Mouse (Mus musculus): ENCODE results near the gene Lrrc20. TPM values are rescaled to one million over a fixed set of nuclear protein-coding genes. Genes with fewer than 3 reads are reported as not detected.
A peak's percentile ranks its signal among the peaks of the same experiment; 100 is the strongest.

Gene Lrrc20
- polyA plus RNA-seq (2016; fragmentation: Nextera tagmentation; extraction: Ambion mirVana): 9.1 and 10.2 TPM in 2 replicates

- Histone ChIP-seq H3K9ac (peak within 1 kb of the TSS; percentile 80), H3K9me3 (replicated peaks) (no peaks in the 10 kb centered on the region), H3K36me3 (no peaks in the 10 kb centered on the region), H3K4me2 (peak within 1 kb of the TSS; percentile 99), H3K4me1 (peaks cover 37% of the 10 kb centered on the region), H3K27me3 (replicated peaks) (no peaks in the 10 kb centered on the region), H3K4me3 (peak within 1 kb of the TSS; percentile 75), H3K27ac (peak within 1 kb of the TSS; percentile 93)
- peak; percentile 97 for ATAC-seq
- under 1% methylated on average over 70 of the region's 70 CpGs for WGBS (ENCODE audit: insufficient replicate concordance)
Observed at GRCm38 (mm10) chr10:61475594-61476439, at the start of gene Lrrc20. Lrrc20 (plus strand) TSS chr10:61475801.

GRCm38 (mm10) chr10:61426251-61426757 is 49.3 kb upstream of the Lrrc20 start:
- peak; percentile 39 for ATAC-seq
- Histone ChIP-seq H3K9ac (no peak overlapping the region), H3K27ac (peak overlapping the region; percentile 28), H3K4me1 (peaks cover 22% of the 10 kb centered on the region), H3K27me3 (replicated peaks) (peaks cover 10% of the 10 kb centered on the region), H3K9me3 (replicated peaks) (no peaks in the 10 kb centered on the region), H3K4me3 (no peak overlapping the region), H3K4me2 (no peak overlapping the region), H3K36me3 (peaks cover 24% of the 10 kb centered on the region)
- 39% methylated on average over 2 of the region's 2 CpGs for WGBS (ENCODE audit: insufficient replicate concordance)

- Histone ChIP-seq H3K36me3 (peaks cover 41% of the 10 kb centered on the region), H3K27me3 (replicated peaks) (peaks cover 7% of the 10 kb centered on the region; the same call in 1 of the 2 replicates), H3K9ac (no peak overlapping the region), H3K4me1 (peaks cover 22% of the 10 kb centered on the region), H3K4me2 (no peak overlapping the region), H3K4me3 (no peak overlapping the region), H3K9me3 (replicated peaks) (no peaks in the 10 kb centered on the region), H3K27ac (no peak overlapping the region)
- WGBS (ENCODE audit: insufficient replicate concordance): 81% methylated on average over 6 of the region's 6 CpGs
- no peak for ATAC-seq
Observed at GRCm38 (mm10) chr10:61427951-61428350, 47.6 kb upstream of the Lrrc20 start.

GRCm38 (mm10) chr10:61428416-61428815 is 47.2 kb upstream of the Lrrc20 start:
- 0 out of 2 replicates have a peak, but pooled peaks cover 3% of the 10 kb centered on the region for H3K27me3 ChIP-seq (replicated peaks)
- H3K27ac ChIP-seq: no peak overlapping the region

GRCm38 (mm10) chr10:61429043-61429442 is 46.6 kb upstream of the Lrrc20 start:
- Histone ChIP-seq H3K9me3 (replicated peaks) (no peaks in the 10 kb centered on the region), H3K4me3 (no peak overlapping the region), H3K27me3 (replicated peaks) (no peaks in the 10 kb centered on the region), H3K27ac (no peak overlapping the region), H3K4me1 (peaks cover 15% of the 10 kb centered on the region), H3K9ac (no peak overlapping the region), H3K4me2 (no peak overlapping the region), H3K36me3 (peaks cover 52% of the 10 kb centered on the region)
- WGBS (ENCODE audit: insufficient replicate concordance): 87% methylated on average over 5 of the region's 5 CpGs
- no peak for ATAC-seq

More at GRCm38 (mm10) chr10:61428416-61428815, 47.2 kb upstream of the Lrrc20 start:
- Histone ChIP-seq H3K9me3 (replicated peaks) (no peaks in the 10 kb centered on the region), H3K4me1 (peaks cover 19% of the 10 kb centered on the region), H3K9ac (no peak overlapping the region), H3K4me3 (no peak overlapping the region), H3K36me3 (peaks cover 45% of the 10 kb centered on the region), H3K4me2 (no peak overlapping the region)
- WGBS (ENCODE audit: insufficient replicate concordance): 57% methylated on average over 4 of the region's 4 CpGs
- ATAC-seq: no peak

- Histone ChIP-seq H3K36me3 (peaks cover 74% of the 10 kb centered on the region), H3K4me3 (no peak overlapping the region), H3K27ac (no peak overlapping the region), H3K4me1 (no peaks in the 10 kb centered on the region), H3K9ac (no peak overlapping the region), H3K27me3 (replicated peaks) (no peaks in the 10 kb centered on the region), H3K4me2 (no peak overlapping the region), H3K9me3 (replicated peaks) (no peaks in the 10 kb centered on the region)
- ATAC-seq: no peak
- 89% methylated on average over 9 of the region's 9 CpGs for WGBS (ENCODE audit: insufficient replicate concordance)
Observed at GRCm38 (mm10) chr10:61431375-61431774, 44.2 kb upstream of the Lrrc20 start.

GRCm38 (mm10) chr10:61440202-61440800 is 35.3 kb upstream of the Lrrc20 start:
- H3K4me2 ChIP-seq: no peak overlapping the region
- H3K9me3 ChIP-seq (replicated peaks): no peaks in the 10 kb centered on the region
- H3K27ac ChIP-seq: no peak overlapping the region
- peaks cover 35% of the 10 kb centered on the region for H3K4me1 ChIP-seq
- H3K27me3 ChIP-seq (replicated peaks): no peaks in the 10 kb centered on the region
- no peak overlapping the region for H3K4me3 ChIP-seq
- WGBS (ENCODE audit: insufficient replicate concordance): 81% methylated on average over 7 of the region's 7 CpGs
- H3K36me3 ChIP-seq: peaks cover 71% of the 10 kb centered on the region
- no peak overlapping the region for H3K9ac ChIP-seq
- no peak for ATAC-seq

- no peak overlapping the region for H3K4me3 ChIP-seq
- 0 out of 2 replicates have a peak overlapping the region, but pooled peaks have one; percentile 20 for H3K27ac ChIP-seq
- no peak overlapping the region for H3K9ac ChIP-seq
- WGBS (ENCODE audit: insufficient replicate concordance): 61% methylated on average over 6 of the region's 6 CpGs
- no peaks in the 10 kb centered on the region for H3K9me3 ChIP-seq (replicated peaks)
- no peaks in the 10 kb centered on the region for H3K27me3 ChIP-seq (replicated peaks)
- peaks cover 67% of the 10 kb centered on the region for H3K4me1 ChIP-seq
- H3K4me2 ChIP-seq: no peak overlapping the region
- peaks cover 85% of the 10 kb centered on the region for H3K36me3 ChIP-seq
- no peak for ATAC-seq
Observed at GRCm38 (mm10) chr10:61443456-61443855, 32.1 kb upstream of the Lrrc20 start.

GRCm38 (mm10) chr10:61443876-61444275 is 31.7 kb upstream of the Lrrc20 start:
- no peak overlapping the region for H3K9ac ChIP-seq
- H3K27me3 ChIP-seq (replicated peaks): no peaks in the 10 kb centered on the region
- H3K27ac ChIP-seq: 0 out of 2 replicates have a peak overlapping the region, but pooled peaks have one; percentile 20
- 69% methylated on average over 1 of the region's 1 CpGs for WGBS (ENCODE audit: insufficient replicate concordance)
- H3K4me3 ChIP-seq: no peak overlapping the region
- no peak overlapping the region for H3K4me2 ChIP-seq
- peaks cover 85% of the 10 kb centered on the region for H3K36me3 ChIP-seq
- H3K9me3 ChIP-seq (replicated peaks): no peaks in the 10 kb centered on the region
- no peak for ATAC-seq
- H3K4me1 ChIP-seq: peaks cover 71% of the 10 kb centered on the region

- H3K27me3 ChIP-seq (replicated peaks): no peaks in the 10 kb centered on the region
- 82% methylated on average over 3 of the region's 3 CpGs for WGBS (ENCODE audit: insufficient replicate concordance)
- no peak for ATAC-seq
- H3K9ac ChIP-seq: 0 out of 2 replicates have a peak overlapping the region, but pooled peaks have one; percentile 22
- no peaks in the 10 kb centered on the region for H3K9me3 ChIP-seq (replicated peaks)
- peaks cover 83% of the 10 kb centered on the region for H3K4me1 ChIP-seq
- H3K4me3 ChIP-seq: no peak overlapping the region
- peak overlapping the region; percentile 18; the same call in 1 of the 2 replicates for H3K27ac ChIP-seq
- peaks cover 88% of the 10 kb centered on the region for H3K36me3 ChIP-seq
- no peak overlapping the region for H3K4me2 ChIP-seq
Observed at GRCm38 (mm10) chr10:61445016-61445415, 30.6 kb upstream of the Lrrc20 start.

- Histone ChIP-seq H3K27me3 (replicated peaks) (no peaks in the 10 kb centered on the region), H3K4me1 (peaks cover 89% of the 10 kb centered on the region)
- WGBS (ENCODE audit: insufficient replicate concordance): 76% methylated on average over 10 of the region's 10 CpGs
Observed at GRCm38 (mm10) chr10:61447581-61448353, 27.8 kb upstream of the Lrrc20 start.

More at GRCm38 (mm10) chr10:61447581-61448353, 27.8 kb upstream of the Lrrc20 start:
- Histone ChIP-seq H3K9ac (no peak overlapping the region), H3K36me3 (peaks cover 71% of the 10 kb centered on the region), H3K4me2 (0 out of 2 replicates have a peak overlapping the region, but pooled peaks have one; percentile 5), H3K9me3 (replicated peaks) (no peaks in the 10 kb centered on the region), H3K4me3 (no peak overlapping the region), H3K27ac (no peak overlapping the region)
- ATAC-seq: no peak
